Mouse (Mus musculus): ENCODE measurements around the gene Zfp583.
"Not testable (repeated sequence)": the region's sequence is repeated elsewhere in the genome, so short reads cannot be mapped to it uniquely, and the experiment has no call there.

The Zfp583 gene

DNA sequence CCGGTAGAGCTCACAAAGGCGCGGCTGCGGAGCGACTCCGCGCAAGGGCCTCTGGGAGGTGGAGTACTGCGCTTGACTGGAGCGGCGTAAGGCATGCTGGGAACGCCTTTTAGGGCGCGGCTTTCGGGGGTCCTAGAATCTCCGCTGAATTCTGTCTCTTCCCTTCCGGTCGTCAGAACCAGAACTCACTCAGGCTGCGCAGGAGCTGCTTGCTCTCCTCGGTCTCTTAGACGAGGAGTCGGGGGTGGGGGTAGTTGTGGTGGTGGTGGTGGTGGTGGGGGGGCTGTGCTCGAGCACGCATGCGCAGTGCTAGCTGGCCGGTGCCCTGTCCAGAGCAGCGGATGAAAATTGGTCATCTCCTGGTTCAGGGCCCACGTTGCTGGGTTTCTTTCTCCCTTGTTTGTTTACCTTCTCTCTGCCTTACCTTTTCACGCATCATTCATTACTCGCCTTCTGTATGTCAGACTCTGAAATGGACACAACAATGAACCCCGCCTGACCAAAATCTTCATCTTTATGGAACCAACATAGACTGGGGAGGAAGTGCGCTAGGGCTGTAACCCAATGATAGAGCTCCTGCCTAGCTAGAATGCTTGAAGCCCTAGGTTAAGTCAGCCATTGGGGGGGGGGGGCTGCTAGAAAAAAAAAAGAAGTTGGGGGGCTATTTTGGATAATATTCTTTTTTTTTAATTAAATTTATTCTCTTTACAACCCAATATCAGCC, at the start of gene Zfp583:
TSS of gene Zfp583 (minus strand) at position 53 of the 724 bp plus-strand sequence.
- DNase-seq, result peak; percentile 87 to 93

DNA sequence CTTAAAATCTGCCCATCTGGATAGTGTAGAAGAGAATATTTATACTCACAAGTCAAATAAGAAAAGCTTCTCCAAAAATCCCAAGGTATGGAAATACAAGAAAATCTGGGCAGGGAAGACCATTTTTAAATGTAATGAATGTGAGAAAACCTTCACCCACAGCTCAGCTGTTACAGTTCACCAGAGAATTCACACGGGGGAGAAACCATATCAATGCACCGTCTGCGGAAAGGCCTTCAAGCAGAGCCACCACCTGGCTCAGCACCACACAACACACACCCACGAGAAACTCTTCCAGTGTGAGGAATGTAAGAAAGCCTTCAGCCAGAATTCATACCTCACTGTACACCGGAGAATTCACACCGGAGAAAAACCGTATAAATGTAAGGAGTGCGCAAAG, 47.4 kb upstream of the Zfp583 start:
- DNase-seq, result no peak

DNA sequence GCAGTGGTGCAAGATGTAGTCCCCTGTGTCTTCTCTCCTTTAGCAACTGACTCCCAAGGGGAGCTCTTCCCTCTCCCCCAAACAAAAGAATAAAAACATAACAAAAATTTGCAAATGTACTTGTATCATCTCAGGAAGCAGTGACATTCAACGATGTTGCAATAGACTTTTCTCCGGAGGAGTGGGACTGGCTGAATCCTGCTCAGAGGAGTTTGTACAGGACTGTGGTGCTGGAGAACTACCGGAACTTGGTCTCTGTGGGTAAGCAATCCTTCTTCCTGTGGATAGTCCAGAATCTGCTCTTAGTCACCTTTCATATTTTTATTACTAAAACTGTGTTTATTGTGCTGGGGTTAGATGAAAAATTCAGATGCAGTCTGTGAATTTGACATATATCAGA, 41.9 kb upstream of the Zfp583 start:
- DNase-seq, result no peak

DNA sequence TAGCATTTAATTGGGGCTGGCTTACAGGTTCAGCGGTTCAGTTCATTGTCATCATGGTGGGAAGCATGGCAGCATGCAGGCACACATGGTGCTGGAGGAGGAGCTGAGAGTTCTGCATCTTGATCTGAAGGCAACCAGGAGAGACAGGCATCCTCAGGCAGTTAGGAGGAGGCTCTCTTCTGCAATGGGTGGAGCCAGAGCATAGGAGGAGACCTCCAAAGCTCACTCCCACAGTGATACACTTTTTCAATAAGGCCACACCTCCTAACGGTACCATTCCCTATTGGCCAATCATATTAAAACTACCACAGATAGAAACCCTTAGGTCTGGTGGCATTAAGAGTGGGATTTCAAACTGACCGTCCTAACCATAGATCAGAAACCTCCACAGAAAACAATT, 38.4 kb upstream of the Zfp583 start:
- DNase-seq, result no peak

DNA sequence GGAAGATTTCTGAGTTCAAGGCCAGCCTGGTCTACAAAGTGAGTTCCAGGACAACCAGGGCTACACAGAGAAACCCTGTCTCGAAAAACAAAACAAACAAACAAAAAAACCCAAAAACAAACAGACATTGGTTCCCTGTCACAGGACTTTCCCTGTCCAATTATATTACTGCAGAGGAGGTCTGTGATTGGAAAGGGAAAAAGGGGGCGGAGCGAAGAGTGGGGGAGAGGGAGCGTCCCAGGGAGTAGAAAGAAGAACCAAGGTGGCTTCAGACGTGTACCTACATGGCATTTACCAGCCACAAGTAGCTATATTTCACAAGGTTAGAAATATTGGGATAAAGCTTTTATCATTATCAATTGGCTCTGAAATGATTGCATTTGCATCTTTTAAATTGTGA, 37.1 kb upstream of the Zfp583 start:
- not testable (repeated sequence) for DNase-seq

DNA sequence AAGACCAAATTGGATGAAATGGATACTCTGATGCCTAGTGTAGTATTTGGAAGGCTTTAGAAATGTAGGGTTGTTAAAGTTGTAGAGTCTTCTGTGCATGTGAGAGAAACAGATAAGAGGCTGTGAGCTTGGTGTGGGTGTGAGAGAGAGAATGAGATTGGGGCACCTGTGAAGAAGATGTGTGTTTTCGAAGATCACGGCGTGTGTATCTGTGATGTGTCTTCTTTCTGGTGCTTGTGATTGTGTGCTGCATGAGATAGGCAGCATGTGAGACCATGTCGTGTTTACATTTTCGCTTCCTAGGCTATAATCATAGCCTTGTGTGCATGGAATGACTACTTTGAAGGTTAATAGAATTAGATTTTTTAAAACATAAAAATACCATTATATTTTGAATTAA, 36.1 kb upstream of the Zfp583 start:
- no peak for DNase-seq

DNA sequence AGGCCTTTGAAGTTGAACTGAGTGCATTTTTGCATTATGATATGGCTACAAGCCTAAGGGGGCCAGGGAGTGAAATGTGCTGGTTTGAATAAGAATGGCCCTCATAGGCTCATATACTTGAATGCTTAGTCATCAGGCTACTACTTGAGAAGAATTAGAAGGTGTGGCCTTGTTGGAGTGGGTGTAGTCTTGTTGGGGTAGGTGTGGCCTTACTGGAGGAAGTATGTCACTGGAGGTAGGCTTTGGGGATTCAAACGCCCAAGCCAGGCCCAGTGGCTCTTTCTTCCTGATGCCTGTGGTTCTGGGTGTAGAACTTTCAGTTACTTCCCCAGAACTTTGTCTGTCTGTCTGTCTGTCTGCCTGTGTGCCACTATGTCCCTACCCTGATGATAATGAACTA, 33.7 kb upstream of the Zfp583 start:
- DNase-seq, result no peak

DNA sequence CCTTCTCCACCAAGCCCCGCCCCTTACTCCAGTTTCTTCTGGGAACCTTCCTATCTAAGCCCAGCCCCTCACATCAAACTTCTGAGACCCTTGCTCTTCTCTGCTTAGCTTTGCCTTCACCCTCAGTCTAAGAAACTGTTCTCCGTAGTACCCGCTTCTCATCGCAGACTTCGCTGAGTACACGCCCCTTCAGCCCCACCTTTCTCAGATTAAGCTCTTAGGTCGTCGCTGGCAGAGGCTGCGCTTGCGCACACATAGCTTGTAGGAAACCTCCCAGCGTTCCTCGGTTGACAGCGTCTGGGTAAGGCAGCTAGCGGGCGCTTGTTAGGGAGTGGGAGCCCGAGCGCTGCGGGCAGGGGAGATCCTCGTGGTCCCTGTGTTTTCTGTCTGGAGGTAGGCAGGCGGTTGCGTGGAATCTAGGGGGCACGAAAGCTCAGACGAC, 32.0 kb upstream of the Zfp583 start, which contains the start of gene Zfp78:
TSS of gene Zfp78 (plus strand) at position 234 of the 442 bp plus-strand sequence.
- DNase-seq, result peak in 1 of 2 experiments; percentile 92

DNA sequence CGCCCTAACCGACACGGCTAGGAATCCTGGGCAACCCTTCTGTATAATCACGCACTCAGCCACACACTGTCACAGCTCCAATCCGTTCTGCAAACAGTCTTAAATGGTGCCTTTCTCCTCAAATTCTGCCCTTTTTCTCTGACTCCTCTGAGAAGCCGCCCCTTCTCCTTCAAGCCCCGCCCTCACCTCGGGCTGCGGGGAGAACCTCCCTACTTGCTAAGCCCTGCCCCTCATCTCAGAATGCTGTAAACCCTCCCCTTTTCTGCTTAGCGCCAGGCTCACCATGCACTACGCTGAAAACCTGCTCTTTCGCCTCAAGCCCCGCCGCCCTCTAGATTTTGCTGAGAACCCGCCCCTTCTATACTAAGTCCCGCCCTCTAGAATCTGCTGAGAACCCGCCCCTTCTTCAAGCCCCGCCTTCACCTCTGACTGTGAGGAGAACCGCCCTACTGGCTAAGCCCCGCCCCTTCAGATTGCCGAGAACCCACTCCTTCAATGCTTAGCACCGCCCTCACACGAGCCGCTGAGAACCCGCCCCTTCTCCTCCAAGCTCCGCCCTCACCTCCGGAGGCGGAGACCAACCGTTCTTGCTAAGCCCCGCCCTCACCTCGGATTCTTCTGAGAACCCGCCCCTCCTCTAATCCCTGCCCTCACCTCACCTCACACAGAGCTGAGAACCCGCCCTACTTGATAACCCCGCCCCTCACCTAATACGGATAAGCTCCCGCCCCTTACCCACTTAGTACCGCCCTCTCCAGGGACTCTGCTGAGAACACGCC, 31.4 kb upstream of the Zfp583 start:
- peak; percentile 100 for DNase-seq

DNA sequence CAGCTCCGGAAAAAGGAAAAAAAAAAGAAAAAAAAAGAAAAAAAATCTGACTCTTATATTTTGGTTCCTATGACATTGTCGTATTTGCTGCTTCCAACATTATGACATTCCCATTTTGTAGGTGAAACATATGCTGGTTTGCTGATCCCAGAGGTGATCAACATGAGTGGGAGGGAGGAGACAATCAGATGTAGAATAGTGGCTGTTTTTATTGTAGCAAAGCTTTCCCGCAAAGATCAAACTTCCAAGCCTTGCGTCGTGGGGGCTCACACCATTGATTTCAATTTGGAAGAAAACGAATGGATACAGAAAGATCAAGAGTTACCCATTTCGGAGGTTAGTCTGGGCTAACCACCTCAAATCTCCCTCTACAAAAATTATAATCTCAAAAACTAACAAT, 30.7 kb upstream of the Zfp583 start:
- DNase-seq, result no peak

DNA sequence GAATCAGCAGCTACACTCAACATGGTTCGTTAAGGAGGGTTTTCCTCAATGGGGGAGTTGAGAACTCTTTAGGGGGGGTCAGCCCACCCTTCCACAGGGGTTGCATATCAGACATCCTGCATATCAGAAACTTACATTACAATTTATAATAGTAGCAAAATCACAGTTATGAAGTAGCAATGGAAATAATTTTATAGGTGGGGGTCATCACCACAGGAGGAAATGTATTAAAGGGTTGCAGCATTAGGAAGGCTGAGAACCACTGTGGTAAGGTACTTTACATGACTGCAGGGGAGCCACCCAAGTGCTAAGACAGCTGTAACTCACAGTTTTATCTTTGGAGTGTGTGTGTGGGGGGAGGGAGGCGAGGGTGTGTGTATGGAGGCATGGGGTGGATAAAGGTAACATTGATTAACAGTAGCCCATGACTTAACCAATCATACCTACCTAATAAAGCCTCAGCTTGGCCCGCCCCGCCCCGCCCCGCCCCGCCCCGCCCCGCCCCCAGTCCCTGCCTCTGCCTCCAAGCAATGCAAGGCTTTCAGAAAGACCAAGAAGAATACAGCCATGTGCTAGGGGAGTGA, 29.5 kb upstream of the Zfp583 start:
- no peak for DNase-seq

DNA sequence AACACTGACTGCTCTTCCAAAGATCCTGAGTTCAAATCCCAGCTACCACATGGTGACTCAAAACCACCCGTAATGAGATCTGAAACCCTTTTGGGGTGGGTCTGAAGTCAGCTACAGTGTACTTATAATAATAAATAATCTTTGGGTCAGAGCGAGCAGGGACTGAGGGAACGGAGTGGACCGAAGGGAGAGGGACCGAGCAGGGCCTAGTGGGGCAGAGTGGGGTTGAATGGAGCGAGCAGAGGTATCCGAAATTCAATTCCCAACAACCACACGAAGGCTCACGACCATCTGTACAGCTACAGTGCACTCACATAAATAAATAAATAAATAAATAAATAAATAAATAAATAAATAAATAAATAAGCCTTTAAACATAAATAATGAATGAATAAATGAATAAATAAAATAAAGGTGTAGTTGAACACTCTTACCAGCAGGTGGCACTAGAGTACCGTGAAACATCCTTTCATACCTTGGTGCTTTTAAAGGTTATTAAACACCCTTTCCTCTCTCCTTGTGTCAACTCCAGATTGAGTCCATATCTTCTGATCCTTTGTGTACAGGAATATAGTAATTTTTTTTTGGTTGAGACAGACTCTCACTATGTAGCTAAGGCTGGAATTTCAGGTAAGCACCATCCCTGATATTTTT, 28.0 kb upstream of the Zfp583 start:
- DNase-seq, result peak in 1 of 2 experiments; percentile 2

DNA sequence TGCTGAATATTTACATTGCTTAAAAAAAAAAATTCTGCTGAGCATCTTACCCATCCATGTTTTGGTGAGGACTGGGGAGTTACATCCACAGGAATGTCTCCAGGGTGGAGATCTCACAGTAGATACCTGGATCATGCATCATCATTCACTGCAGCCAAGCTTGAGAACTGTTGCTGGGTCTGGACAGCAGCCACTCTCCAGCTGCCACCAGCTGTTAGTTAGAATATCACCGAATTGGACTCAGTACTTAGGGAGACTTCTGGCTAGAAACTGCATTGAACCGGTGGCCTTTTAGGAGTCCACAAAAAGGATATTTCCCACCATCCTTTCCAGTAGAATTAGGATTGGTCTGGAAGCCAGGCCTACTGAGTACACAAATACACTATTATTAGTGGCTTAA, 27.0 kb upstream of the Zfp583 start:
- DNase-seq, result peak; percentile 8

DNA sequence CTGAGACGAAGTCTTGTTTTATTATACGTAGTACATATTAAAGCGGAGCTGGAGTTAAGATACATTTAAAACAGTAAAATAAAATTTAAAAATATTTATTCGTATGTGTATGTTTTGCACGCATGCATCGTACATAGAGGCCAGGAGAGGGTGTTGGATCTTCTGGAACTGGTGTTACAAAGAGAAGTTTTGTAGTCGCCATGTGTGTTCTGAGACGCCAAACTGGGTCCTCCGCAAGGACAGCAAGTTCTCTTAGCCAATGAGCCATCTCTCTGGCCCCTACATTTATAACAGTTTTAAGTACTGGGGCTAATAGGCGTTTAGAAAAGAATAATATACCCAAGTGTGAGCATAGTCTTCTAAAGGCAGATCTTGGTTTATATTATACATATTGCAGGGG, 13.0 kb upstream of the Zfp583 start:
- no peak for DNase-seq

DNA sequence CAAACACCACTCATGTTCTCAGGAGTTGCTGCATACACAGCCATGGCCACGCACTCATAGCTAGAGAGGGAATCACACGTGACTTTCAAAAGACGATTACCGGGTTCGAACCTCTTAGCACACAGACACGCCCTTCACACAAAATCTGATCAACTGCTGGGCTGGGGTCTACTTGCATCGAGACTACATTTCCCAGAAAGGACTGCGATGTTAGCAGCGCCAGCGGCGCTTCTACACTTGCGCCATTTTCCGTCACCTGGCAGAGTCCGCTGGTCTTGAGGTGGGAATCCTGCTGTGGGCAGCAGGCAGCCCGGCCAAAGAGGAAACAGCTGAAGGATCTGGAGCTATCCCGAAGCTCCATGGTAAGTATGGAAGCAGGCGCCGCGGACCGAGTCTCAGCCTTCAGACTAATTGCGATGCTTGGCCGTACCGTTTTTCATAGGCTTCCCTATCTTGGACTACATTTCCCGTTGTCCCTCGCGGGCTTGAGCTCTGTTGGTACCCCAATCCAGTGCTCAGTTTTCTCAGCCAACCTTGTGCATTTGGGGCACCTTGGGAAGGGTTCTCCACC, 12.5 kb upstream of the Zfp583 start, which contains the start of gene Gm3854:
TSS of gene Gm3854 (plus strand) at position 259 of the 571 bp plus-strand sequence.
- DNase-seq, result peak; percentile 64 to 73

DNA sequence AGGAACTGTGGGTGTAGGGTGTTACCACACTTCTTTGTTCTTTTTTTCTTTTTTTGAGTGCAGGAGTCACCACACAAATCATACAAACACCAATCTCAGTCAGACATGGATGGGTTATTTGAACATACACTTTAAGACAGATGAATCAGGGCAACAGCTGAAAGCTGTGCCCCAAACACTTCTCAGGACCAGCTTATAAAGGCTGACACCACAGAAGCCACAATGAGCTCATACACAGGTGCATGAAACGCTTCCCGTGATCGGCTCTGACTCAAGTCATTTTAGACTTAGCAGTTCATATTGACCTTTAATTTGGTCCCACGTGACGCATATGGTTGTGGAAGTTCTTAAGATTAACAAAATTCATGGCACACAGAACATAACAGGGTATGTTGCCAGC, 8.8 kb upstream of the Zfp583 start:
- DNase-seq, result no peak

DNA sequence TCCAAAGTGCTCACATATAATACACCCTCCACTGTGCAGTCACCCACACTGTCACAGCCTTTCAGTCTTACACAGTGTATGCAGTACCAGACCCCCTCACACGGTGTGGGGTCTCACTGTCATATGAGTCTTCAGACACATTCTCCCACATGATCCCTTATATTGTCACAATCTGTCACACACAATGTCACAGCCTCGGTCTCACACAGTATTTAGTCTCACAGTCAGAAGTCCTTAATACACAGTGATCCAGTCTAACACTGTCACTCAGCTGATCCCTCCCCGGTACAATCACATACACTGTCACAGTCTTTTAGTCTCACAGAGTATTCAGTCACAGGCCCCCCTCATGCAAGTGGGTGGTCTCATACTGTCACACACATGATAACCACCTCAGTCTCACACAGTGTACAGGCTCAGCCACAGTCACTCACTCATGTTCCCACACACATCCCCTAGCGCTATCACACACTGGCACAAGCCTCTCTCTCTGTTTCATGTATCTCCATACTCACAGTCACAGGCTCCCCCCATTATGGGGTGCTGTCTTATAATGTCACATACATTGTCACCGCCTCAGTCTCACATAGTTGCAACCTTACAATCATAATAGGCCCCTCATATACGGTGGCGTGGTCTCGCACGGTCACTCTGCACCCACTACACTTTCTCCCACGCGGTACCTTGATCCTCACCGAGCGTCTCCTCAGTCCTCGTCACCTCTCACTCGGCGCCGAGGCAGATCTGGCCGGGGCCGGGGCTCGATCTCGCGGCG, 440 bp downstream of the Zfp583 start:
- DNase-seq, result no peak

DNA sequence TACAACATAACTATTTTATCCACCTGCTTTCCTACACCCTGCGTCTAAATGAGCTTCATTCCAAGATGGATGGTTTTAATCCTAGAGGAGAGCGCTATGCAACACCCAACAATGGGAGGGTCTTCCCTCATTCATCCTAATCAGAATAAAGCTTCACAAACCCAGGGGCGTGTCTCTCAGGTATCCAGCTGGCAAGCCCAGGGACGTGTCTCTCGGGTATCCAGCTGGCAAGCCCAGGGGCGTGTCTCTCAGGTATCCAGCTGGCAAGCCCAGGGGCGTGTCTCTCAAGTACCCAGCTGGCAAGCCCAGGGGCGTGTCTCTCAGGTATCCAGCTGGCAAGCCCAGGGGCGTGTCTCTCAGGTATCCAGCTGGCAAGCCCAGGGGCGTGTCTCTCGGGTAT, 30.3 kb downstream of the Zfp583 start:
- DNase-seq, result not testable (repeated sequence)

DNA sequence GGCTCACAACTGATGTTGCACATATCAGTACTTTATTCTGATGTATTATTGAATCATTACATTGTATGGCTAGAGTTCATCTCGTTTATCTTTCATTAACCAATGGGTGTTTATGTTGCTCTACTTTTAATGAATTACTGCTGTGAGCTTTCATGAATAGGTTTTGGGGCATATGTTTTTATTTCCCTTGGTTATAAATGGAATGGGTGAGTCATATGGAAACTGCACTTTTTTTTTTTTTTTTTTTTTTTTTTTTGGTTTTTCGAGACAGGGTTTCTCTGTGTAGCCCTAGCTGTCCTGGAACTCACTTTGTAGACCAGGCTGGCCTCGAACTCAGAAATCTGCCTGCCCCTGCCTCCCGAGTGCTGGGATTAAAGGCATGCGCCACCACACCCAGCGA, 40.0 kb downstream of the Zfp583 start:
- DNase-seq, result not testable (repeated sequence)

DNA sequence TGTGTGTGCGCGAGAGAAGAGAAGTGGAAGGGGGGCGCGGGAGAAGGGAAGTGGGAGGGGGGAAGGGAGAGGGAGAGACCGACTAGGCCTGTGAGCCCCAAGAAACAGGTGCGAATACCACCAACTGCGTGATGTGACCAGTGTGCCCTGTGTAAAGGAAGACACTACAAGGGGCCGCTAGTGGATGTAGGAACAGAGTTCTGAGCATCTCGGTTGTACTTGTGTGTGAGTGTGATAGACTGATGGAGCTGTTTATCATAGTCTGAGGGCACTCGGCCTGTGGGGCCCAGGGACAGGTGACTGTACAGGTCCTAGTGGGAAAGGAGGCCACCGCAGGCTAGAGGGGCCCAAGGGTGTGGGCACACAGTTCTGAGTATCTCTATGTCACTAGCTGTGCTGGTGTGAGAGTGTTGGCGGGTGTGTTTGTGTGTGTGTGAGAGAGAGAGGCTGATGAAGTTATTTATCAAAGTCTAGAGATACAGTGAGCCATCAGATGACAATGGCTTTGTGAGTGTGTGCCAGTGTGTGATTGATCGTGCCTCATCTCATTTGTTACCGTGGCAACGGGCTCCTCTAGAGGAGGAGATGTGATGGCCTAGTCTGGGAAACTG, 44.1 kb downstream of the Zfp583 start:
- no peak for DNase-seq
